Mouse (Mus musculus) stomach, embryonic 15.5 days (tissue): ENCODE data around the gene Olfr315. TPM values are rescaled to one million over a fixed set of nuclear protein-coding genes. Genes with fewer than 3 reads are reported as not detected.

Source experiments
- ATAC-seq: fragments of 200-750 bp; cut with Nextera tagmentation; 2 replicates; pipeline ENCODE4 v1.8.0; 2017; ENCODE audit warnings: low read depth, moderate number of reproducible peaks, moderate TSS enrichment; ENCODE audit not compliant: insufficient read depth, low FRiP score
- H3K27ac ChIP-seq: fragments of 300-500 bp; sonication (generic); 2 replicates; pipeline ENCODE4 v1.5.1; 2015; ENCODE audit warnings: mild to moderate bottlenecking, inconsistent platforms
- H3K27me3 ChIP-seq: fragments of 300-500 bp; sonication (generic); replicated peaks from 2 replicates; pipeline ENCODE4 v1.6.1; 2015; ENCODE audit warnings: inconsistent platforms
- H3K36me3 ChIP-seq: fragments of 300-500 bp; sonication (generic); 2 replicates; pipeline ENCODE4 v1.6.1; 2015; ENCODE audit warnings: inconsistent platforms
- H3K4me1 ChIP-seq: fragments of 300-500 bp; sonication (generic); 2 replicates; pipeline ENCODE4 v1.6.1; 2015; ENCODE audit warnings: inconsistent platforms
- H3K4me2 ChIP-seq: fragments of 300-500 bp; sonication (generic); 2 replicates; pipeline ENCODE4 v1.6.1; 2015; ENCODE audit warnings: mild to moderate bottlenecking, inconsistent platforms
- H3K4me3 ChIP-seq: fragments of 300-500 bp; sonication (generic); replicated peaks from 2 replicates; pipeline ENCODE4 v1.5.1; 2015; ENCODE audit warnings: inconsistent platforms
- H3K9ac ChIP-seq: fragments of 300-500 bp; sonication (generic); 2 replicates; pipeline ENCODE4 v1.6.1; 2015; ENCODE audit warnings: inconsistent platforms
- H3K9me3 ChIP-seq: fragments of 300-500 bp; sonication (generic); 2 replicates; pipeline ENCODE4 v1.6.1; 2016; ENCODE audit warnings: inconsistent platforms
- WGBS: fragments of 180-500 bp; shearing (Covaris S2); methylation state at CpG from one replicate; pipeline ENCODE4 v1.1.7; 2015; 5-methylcytosine and 5-hydroxymethylcytosine counted together
- polyA plus RNA-seq: library from polyadenylated mRNA; unstranded; fragments of >200 nt; fragmentation: Nextera tagmentation; extraction: Ambion mirVana; gene quantifications from 2 replicates; pipeline ENCODE4 v1.2.1, GENCODE M21; 2015

Olfr315 gene
- polyA plus RNA-seq, 1 experiment from 2014 or later = not detected

GRCm38 (mm10) chr11:58829764-58830163 is 56.8 kb downstream of the Olfr315 start:
- Histone ChIP-seq H3K4me1 (no peaks in the 10 kb centered on the region), H3K9ac (no peak overlapping the region), H3K27me3 (no peaks in the 10 kb centered on the region), H3K4me2 (no peak overlapping the region), H3K36me3 (no peaks in the 10 kb centered on the region), H3K4me3 (no peak overlapping the region), H3K27ac (no peak overlapping the region), H3K9me3 (no peaks in the 10 kb centered on the region)
- WGBS = 75% methylated on average over 3 of the region's 3 CpGs
- ATAC-seq = no peak

Other genes starting within 250 kb of the Olfr315 start
- not detected in 2 replicates for gene Olfr330, start 238.4 kb upstream of the Olfr315 start, polyA plus RNA-seq
- not detected in 2 replicates for gene Olfr329-ps, start 226.8 kb upstream of the Olfr315 start, polyA plus RNA-seq
- 0.06 TPM in 1 of 2 replicates, not detected in the other for gene Olfr328, start 217.6 kb upstream of the Olfr315 start, polyA plus RNA-seq
- gene Olfr224, start 202.6 kb upstream of the Olfr315 start, polyA plus RNA-seq = not detected in 2 replicates
- not detected in 2 replicates for gene Olfr325, start 195.5 kb upstream of the Olfr315 start, polyA plus RNA-seq
- gene Olfr324, start 178.1 kb upstream of the Olfr315 start, polyA plus RNA-seq = not detected in 2 replicates
- 0.84 and 2.3 TPM in 2 replicates for gene 2210407C18Rik, start 157.1 kb upstream of the Olfr315 start, polyA plus RNA-seq
- gene Olfr323, start 142.7 kb upstream of the Olfr315 start, polyA plus RNA-seq = not detected in 2 replicates
- 0.45 and 1.2 TPM in 2 replicates for gene Trim58, start 132.7 kb upstream of the Olfr315 start, polyA plus RNA-seq
- not detected in 2 replicates for gene Olfr322, start 114.4 kb upstream of the Olfr315 start, polyA plus RNA-seq
- not detected in 2 replicates for gene Olfr320, start 92.1 kb upstream of the Olfr315 start, polyA plus RNA-seq
- not detected in 2 replicates for gene Olfr319, start 74.0 kb upstream of the Olfr315 start, polyA plus RNA-seq
- not detected in 2 replicates for gene Olfr318, start 49.2 kb upstream of the Olfr315 start, polyA plus RNA-seq
- gene Olfr317, start 34.0 kb upstream of the Olfr315 start, polyA plus RNA-seq = not detected in 2 replicates
- not detected in 2 replicates for gene Olfr316, start 20.5 kb upstream of the Olfr315 start, polyA plus RNA-seq
- not detected in 2 replicates for gene Olfr314, start 9.8 kb downstream of the Olfr315 start, polyA plus RNA-seq
- 9.6 and 14.0 TPM in 2 replicates for gene Fam183b, start 28.8 kb downstream of the Olfr315 start, polyA plus RNA-seq
- gene Olfr313, start 41.8 kb downstream of the Olfr315 start, polyA plus RNA-seq = not detected in 2 replicates
- not detected in 2 replicates for gene Olfr312, start 56.0 kb downstream of the Olfr315 start, polyA plus RNA-seq
- gene Olfr311, start 66.1 kb downstream of the Olfr315 start, polyA plus RNA-seq = not detected in 2 replicates
- gene Gm12258, start 74.0 kb downstream of the Olfr315 start, polyA plus RNA-seq = 8.2 and 8.5 TPM in 2 replicates
- 6.7 and 6.8 TPM in 2 replicates for gene 2810021J22Rik, start 94.0 kb downstream of the Olfr315 start, polyA plus RNA-seq
- gene Zfp39, start 131.0 kb downstream of the Olfr315 start, polyA plus RNA-seq = 4.6 and 5.6 TPM in 2 replicates
- 0.59 and 0.95 TPM in 2 replicates for gene Btnl10, start 144.7 kb downstream of the Olfr315 start, polyA plus RNA-seq
- gene Rnf187, start 165.7 kb downstream of the Olfr315 start, polyA plus RNA-seq = 229 and 235 TPM in 2 replicates
- gene Hist3h2ba, start 175.7 kb downstream of the Olfr315 start, polyA plus RNA-seq = 42.0 and 45.8 TPM in 2 replicates
- gene Hist3h2a, start 181.5 kb downstream of the Olfr315 start, polyA plus RNA-seq = 29.6 and 32.2 TPM in 2 replicates
- 0.19 and 0.28 TPM in 2 replicates for gene Trim17, start 181.5 kb downstream of the Olfr315 start, polyA plus RNA-seq
- 17.9 and 19.1 TPM in 2 replicates for gene Trim11, start 204.9 kb downstream of the Olfr315 start, polyA plus RNA-seq